Mouse (Mus musculus): ENCODE data around the gene Pld2.

Gene Pld2

DNA sequence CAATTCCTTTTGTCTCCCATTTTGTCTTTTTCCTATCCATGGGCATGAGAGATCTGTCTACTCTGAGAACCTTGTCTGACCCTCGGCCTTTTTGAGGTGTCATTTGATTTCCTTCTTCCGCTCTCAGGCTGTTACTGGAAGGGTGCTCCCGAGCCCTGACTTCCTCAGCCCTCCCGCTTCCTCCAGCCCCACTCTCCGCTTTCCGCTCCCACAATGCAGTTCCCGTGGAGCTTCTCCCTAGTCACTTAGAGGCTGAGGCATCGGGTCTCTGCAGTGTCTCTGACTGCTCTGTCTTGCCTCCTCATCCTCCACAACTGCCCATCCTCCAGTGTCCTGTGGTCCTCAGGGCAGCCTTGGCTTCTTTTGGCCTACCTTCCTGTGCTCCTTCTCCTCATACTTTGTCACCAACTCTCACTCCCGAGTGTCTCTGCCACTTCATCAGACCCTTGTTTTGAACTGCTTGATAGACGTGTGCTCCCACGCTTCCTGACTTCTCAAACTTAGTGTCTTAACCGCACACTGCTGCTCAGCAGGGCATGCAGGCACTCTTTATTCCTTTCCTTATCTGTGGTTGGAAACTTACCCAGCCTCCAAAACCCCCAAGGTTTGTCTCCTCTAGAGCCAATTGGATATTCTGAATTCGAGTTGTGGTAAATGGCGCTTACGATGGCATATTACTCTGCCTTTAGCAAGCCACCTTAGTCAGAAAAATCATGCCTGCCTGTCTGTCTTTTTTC, 54.6 kb downstream of the Pld2 start:
- in situ Hi-C loops (cut with MboI; ENCODE audit: low pct_unique_long_range_greater_than_20kb in 1 of 2, low sequenced_read_pairs in 2 of 2, unreplicated experiment in 1 of 2), result no loop called here

DNA sequence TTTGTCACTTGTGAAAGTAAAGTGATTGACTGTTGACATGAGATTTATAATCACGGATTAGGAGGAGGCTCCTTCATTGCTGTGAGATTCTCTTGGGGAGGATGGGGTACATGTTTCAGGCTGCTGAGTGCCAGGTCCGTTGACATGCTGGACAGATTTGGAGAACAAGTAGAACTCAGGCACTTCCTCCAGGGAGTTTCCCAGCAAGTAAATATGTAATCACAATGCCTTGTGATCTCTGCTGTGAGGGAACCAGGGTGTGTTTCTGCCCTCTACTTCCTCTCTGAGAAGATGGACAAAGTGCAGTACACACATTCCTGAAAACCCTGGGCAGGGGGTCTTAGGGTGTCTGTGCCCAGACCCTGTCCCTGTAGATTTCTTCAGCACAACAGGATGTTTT, 55.8 kb downstream of the Pld2 start:
- in situ Hi-C loops (cut with MboI; ENCODE audit: low pct_unique_long_range_greater_than_20kb in 1 of 2, low sequenced_read_pairs in 2 of 2, unreplicated experiment in 1 of 2), result no loop called here

DNA sequence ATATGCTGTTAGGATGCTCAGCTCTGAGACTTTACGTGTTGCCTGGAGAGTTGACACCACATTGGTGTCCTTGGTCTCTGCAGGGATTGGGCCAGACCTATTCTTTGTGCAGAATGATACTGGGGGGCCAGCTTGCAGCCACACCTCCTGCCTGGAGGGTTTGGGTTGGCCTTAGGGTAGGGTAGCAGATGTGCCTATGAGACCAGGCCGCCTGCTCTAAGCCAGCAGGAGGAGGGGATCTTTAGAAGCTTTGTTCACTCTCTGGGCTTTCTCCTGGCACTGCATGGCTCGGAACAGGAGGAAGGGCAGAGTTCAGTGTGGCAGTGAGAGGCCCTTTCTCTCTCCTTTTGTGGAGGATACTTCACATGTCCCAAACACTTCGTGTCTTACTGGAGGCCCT, 56.2 kb downstream of the Pld2 start:
- in situ Hi-C loops (cut with MboI; ENCODE audit: low pct_unique_long_range_greater_than_20kb in 1 of 2, low sequenced_read_pairs in 2 of 2, unreplicated experiment in 1 of 2), result no loop called here

DNA sequence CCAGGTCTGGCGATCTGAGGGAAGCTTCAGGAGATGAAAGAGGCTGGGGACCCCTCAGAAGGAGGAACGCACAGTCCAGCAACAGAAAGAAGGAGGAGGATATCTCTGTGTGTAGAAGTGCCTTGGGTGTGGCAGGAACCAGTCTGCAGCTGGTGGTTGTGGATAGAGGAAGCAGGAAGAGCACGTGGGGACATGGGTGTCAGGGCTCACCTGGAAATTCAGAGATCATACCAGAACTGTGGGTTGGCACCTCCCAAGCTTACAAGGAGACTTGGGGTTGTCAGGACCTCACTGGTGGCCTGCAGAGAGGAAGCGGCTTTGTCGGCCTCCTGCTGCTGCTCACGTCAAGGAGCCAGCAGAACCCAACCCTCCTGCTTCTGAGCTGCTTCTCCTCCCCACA, 57.4 kb downstream of the Pld2 start:
- in situ Hi-C loops (cut with MboI; ENCODE audit: low pct_unique_long_range_greater_than_20kb in 1 of 2, low sequenced_read_pairs in 2 of 2, unreplicated experiment in 1 of 2), result no loop called here

DNA sequence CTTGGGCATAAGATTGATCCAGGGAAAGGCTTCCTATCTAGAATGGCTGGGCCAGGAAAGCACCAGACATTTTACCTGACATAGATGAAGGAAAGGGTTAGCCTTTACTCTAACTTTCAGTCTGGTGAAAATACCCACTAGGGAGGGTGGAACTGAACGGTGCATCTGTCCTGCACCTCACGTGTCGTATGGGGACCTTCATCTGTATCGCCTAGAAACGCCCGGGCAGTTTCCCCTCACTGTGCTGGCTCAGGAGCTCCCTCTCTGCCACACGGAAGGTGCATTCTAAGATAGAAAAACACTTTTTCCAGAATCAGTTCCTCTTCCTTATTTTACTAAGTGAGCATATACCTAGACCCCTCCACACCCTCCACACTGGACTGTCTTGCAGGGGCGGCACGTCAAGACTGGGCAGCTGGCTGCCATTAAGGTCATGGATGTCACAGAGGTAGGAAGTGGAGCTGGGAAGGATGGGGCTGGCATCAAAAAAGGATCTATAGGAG, 58.6 kb downstream of the Pld2 start:
- in situ Hi-C loops (cut with MboI; ENCODE audit: low pct_unique_long_range_greater_than_20kb in 1 of 2, low sequenced_read_pairs in 2 of 2, unreplicated experiment in 1 of 2), result no loop called here

DNA sequence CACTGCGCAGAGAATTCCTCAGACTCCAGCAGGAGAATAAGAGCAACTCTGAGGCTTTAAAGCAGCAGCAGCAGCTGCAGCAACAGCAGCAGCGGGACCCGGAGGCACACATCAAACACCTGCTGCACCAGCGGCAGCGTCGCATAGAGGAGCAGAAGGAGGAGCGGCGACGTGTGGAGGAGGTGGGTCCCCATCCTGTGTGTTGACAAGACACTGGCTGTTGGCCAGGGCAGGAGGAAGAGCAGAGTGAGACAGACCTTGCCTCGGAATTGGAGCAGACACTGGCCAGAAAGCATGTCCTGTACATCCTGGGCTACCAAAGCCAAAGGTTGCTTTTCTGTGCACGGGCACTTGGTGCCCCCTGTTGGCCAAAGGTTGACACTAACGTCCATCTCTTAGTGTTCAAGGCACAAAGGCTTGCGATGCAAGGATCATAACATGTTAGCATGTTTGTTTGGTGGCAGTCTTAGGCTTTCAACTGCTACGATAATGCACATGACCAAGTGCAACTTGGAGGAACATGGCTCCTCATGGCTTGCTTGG, 65.2 kb downstream of the Pld2 start:
- in situ Hi-C loops (cut with MboI; ENCODE audit: low pct_unique_long_range_greater_than_20kb in 1 of 2, low sequenced_read_pairs in 2 of 2, unreplicated experiment in 1 of 2), result loop anchor here in 1 of 2 experiments (25.0 kb wide), 1 partner anchor 193 kb away; the partner anchor contains the start of gene Pelp1

DNA sequence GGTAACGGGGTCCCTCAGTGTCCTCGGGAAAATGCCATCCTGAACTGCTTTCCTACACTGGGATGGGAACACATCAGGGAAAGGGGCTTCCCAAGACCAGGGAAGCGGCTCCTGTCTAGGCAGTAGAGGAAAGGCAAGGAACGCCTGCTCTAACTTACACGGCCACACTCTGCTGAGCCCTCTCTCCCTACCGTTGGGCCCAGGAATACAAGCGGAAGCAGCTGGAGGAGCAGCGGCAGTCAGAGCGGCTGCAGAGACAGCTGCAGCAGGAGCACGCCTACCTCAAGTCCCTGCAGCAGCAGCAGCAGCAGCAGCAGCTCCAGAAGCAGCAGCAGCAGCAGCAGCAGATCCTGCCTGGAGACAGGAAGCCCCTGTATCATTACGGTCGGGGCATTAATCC, 66.9 kb downstream of the Pld2 start:
- in situ Hi-C loops (cut with MboI; ENCODE audit: low pct_unique_long_range_greater_than_20kb in 1 of 2, low sequenced_read_pairs in 2 of 2, unreplicated experiment in 1 of 2), result loop anchor here in 1 of 2 experiments (25.0 kb wide), 1 partner anchor 194 kb away; the partner anchor contains the start of gene Pelp1

DNA sequence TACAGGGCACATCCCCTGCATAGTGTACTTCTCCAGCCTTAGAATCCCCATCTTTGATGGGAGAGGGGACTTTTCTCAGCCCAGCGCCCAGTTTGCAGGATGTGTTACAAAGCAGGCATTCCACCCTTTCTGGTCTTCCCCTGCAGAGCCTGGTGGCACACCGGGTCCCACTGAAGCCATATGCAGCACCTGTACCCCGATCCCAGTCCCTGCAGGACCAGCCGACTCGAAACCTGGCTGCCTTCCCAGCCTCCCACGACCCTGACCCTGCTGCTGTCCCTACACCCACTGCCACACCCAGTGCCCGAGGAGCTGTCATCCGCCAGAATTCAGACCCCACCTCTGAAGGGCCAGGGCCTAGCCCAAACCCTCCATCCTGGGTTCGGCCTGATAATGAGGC, 67.7 kb downstream of the Pld2 start:
- in situ Hi-C loops (cut with MboI; ENCODE audit: low pct_unique_long_range_greater_than_20kb in 1 of 2, low sequenced_read_pairs in 2 of 2, unreplicated experiment in 1 of 2), result loop anchor here in 1 of 2 experiments (25.0 kb wide), 1 partner anchor 195 kb away; the partner anchor contains the start of gene Pelp1

Measured in mouse embryonic stem cell (cell line).